Mouse (Mus musculus) left cerebral cortex, postnatal 36 days (tissue): ENCODE results near the gene Mef2a. TPM values are rescaled to one million over a fixed set of nuclear protein-coding genes. Genes with fewer than 3 reads are reported as not detected.
"Not testable (repeated sequence)": the region's sequence is repeated elsewhere in the genome, so short reads cannot be mapped to it uniquely, and the experiment has no call there.

Experiments used
- DNase-seq, 2 experiments: peaks; one replicate each; pipeline ENCODE4 v3.0.0; 2021 to 2022; ENCODE audit warnings: low spot score in 2 of 2, mixed read lengths in 1 of 2
- intact Hi-C: fragments of 180-260 bp; cut with DNase I; formaldehyde crosslinking; loops from one replicate; pipeline ENCODE4 v1.15.1; 2025
- total RNA-seq, 2 experiments: library from RNA; stranded (reverse); gene quantifications; 2 replicates each; pipeline ENCODE4 v1.2.3; 2021

Mef2a gene
- total RNA-seq, 2 experiments from 2014 or later: 101 to 114 TPM

GRCm38 (mm10) chr7:67283581-67283980 lies 89.1 kb downstream of the Mef2a start:
- no peak for DNase-seq

GRCm38 (mm10) chr7:67270447-67270846 lies 102.2 kb downstream of the Mef2a start:
- intact Hi-C loops, DNase-seq: not testable (repeated sequence)

More at GRCm38 (mm10) chr7:67283581-67283980, 89.1 kb downstream of the Mef2a start:
- intact Hi-C loops: no loop called here

- intact Hi-C loops: no loop called here
- DNase-seq: no peak
These were observed 112.7 kb downstream of the Mef2a start for GRCm38 (mm10) chr7:67259828-67260563.

- DNase-seq: no peak
- intact Hi-C loops: loop anchor here (10.0 kb wide), 1 partner anchor 299 kb away; no protein-coding TSS in a partner anchor
These were observed 126.6 kb downstream of the Mef2a start for GRCm38 (mm10) chr7:67246067-67246466.

GRCm38 (mm10) chr7:67245255-67245654 lies 127.4 kb downstream of the Mef2a start:
- intact Hi-C loops: loop anchor here (10.0 kb wide), 1 partner anchor 300 kb away; no protein-coding TSS in a partner anchor
- DNase-seq: no peak

- intact Hi-C loops: loop anchor here (2.0 to 10.0 kb wide), 2 partner anchors 301 to 387 kb away; no protein-coding TSS in a partner anchor
- DNase-seq: no peak
These were observed 128.8 kb downstream of the Mef2a start for GRCm38 (mm10) chr7:67243894-67244282.

- DNase-seq: no peak
- intact Hi-C loops: loop anchor here (2.0 to 10.0 kb wide), 2 partner anchors 301 to 387 kb away; no protein-coding TSS in a partner anchor
These were observed 129.4 kb downstream of the Mef2a start for GRCm38 (mm10) chr7:67243121-67243893.

GRCm38 (mm10) chr7:67241969-67242368 lies 130.7 kb downstream of the Mef2a start:
- no peak for DNase-seq
- intact Hi-C loops: loop anchor here (2.0 to 10.0 kb wide), 2 partner anchors 303 to 389 kb away; no protein-coding TSS in a partner anchor

- intact Hi-C loops: no loop called here
- no peak for DNase-seq
These were observed 134.9 kb downstream of the Mef2a start for GRCm38 (mm10) chr7:67237752-67238151.

- intact Hi-C loops: no loop called here
- no peak for DNase-seq
These were observed 136.3 kb downstream of the Mef2a start for GRCm38 (mm10) chr7:67236351-67236750.

- DNase-seq: no peak
- intact Hi-C loops: loop anchor here (5.0 kb wide), 1 partner anchor 138 kb away; the partner anchor contains the start of gene Mef2a
These were observed 137.9 kb downstream of the Mef2a start for GRCm38 (mm10) chr7:67234797-67235196.

- intact Hi-C loops: loop anchor here (5.0 kb wide), 1 partner anchor 140 kb away; the partner anchor contains the start of gene Mef2a
- DNase-seq: peak in 1 of 2 experiments; percentile 4
These were observed 140.2 kb downstream of the Mef2a start for GRCm38 (mm10) chr7:67232504-67232903.

- intact Hi-C loops: loop anchor here (5.0 kb wide), 1 partner anchor 142 kb away; the partner anchor contains the start of gene Mef2a
- DNase-seq: peak in 1 of 2 experiments; percentile 3
These were observed 142.0 kb downstream of the Mef2a start for GRCm38 (mm10) chr7:67230640-67231140.

- intact Hi-C loops: loop anchor here (5.0 kb wide), 1 partner anchor 142 kb away; the partner anchor contains the start of gene Mef2a
- DNase-seq: peak in 1 of 2 experiments; percentile 18
These were observed 142.4 kb downstream of the Mef2a start for GRCm38 (mm10) chr7:67230221-67230620.

- intact Hi-C loops: loop anchor here (5.0 kb wide), 1 partner anchor 143 kb away; the partner anchor contains the start of gene Mef2a
- DNase-seq: no peak
These were observed 143.0 kb downstream of the Mef2a start for GRCm38 (mm10) chr7:67229701-67230100.

GRCm38 (mm10) chr7:67228891-67229602 lies 143.6 kb downstream of the Mef2a start:
- intact Hi-C loops: no loop called here
- DNase-seq: no peak

GRCm38 (mm10) chr7:67228390-67228789 lies 144.3 kb downstream of the Mef2a start:
- DNase-seq: no peak
- intact Hi-C loops: no loop called here

- DNase-seq: no peak
- intact Hi-C loops: no loop called here
These were observed 145.1 kb downstream of the Mef2a start for GRCm38 (mm10) chr7:67227538-67227937.

GRCm38 (mm10) chr7:67225943-67226625 lies 146.6 kb downstream of the Mef2a start:
- intact Hi-C loops: no loop called here
- no peak for DNase-seq
